Mouse (Mus musculus) MN1 (cell line): ENCODE measurements around the gene Gm10518.

Experiments used
- DNase-seq: peaks from one replicate; pipeline ENCODE4 v3.0.0-alpha.2; 2016; ENCODE audit warnings: low spot score

Gm10518 gene

DNA sequence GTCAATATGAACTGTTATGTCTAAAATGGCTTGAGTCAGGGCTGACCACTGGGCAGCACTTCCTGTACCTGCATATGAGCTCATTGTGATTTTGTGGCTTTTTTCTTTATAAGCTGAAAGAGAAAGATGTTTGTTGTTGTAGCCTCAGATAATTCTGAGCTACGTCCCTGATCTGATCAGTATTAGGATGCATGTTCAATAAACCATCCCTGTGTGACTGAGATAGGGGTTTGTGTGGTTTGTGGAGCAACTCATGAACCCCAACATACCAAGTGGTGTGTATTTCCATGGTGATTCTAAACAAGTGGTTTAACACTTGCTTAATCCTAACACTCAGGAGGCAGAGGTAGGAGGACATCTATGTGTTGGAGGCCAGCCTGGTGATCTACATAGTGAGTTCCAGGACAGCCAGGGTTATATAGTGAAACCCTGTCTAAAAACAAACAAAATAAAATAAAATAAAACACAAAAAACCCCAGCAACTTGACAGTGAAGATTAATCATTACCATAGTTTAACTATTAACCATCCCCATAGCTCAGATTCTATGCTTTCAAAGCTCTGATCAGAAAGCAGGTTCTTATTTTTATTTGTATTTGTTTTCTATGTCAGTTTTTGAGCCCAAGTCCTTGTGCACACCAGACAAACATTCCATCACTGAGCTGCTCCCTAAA, 32.7 kb downstream of the Gm10518 start:
- DNase-seq, result no peak

DNA sequence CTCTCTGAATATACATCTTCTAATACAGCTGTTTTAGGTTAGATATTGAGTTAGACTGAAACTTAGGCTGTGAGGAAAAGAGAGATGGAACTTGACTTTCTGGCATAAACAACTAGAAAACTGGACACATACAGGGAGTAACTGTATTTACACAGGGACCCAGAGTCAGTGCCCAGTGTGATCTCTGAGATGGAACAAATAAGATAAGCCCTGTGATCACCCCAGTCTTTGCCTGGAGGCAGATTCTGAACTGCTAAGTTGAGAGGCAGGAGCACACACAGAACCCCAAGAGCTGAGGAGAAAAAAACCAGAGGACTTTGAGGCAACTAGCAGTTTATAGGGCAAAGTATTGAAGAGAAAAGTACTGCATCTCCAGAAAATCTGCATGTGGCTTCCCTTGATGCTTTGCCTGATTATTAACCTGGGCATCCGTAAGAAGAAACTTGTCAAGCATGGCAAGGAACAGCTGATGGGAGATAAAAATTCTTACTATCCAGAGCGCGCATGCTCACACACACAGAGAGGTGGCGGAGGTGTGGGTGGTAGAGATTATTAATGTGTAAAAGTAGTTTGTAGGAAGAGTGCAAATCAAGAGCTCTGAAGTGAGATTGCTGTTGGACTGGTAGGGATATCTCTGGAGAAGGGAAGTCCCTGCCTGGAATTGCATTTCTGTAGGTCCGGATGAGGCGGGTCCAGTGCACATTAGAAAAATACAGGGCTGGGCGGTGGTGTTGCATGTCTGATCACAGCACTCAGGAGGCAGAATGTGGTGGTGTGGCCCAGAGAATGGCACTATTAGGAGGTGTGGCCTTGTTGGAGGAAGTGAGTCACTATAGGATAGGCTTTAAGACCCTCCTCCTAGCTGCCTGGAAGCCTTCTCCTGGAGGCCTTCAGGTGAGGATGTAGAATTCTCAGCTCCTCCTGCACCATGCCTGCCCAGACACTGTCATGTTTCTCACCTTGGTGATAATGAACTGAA, 33.5 kb downstream of the Gm10518 start:
- DNase-seq, result no peak

DNA sequence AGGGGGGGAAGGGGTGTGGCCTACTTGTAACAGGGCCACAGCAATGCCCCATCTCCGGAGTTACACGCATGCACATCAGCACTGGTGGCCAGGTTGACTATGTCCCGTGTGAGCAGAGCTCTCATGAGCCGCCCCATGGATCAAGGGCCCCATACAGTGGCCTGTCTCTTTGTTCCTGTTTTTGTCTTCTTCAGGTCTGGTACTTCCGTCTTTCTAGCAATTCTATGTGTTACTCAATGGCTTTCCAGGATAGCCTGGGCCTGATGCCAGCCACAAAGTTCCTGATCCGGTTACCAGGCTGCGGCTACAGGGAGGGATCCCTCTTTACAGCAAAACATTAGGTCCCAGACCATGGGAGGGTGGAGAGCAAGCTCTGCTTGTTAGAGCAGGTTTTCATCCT, 39.4 kb downstream of the Gm10518 start:
- no peak for DNase-seq

DNA sequence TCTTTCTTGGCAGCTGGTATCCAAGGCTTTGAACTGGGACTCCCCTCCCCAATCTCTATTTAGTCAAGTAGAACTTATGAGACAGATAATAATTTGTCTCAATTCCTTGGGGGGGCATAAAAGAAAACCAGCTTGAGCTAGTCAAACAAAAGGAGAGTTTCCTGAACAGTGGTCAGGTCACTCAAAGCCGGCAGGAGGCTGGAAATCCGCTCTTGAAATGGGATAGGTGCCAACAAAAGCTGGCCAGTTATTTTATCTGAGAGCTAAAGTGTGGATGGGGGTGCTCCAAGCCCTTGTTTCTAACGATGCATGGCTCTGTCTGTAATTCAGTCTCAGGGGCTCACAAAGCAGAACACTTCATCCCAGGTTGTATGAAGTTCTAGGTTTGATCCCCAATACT, 40.8 kb downstream of the Gm10518 start:
- DNase-seq, result no peak

DNA sequence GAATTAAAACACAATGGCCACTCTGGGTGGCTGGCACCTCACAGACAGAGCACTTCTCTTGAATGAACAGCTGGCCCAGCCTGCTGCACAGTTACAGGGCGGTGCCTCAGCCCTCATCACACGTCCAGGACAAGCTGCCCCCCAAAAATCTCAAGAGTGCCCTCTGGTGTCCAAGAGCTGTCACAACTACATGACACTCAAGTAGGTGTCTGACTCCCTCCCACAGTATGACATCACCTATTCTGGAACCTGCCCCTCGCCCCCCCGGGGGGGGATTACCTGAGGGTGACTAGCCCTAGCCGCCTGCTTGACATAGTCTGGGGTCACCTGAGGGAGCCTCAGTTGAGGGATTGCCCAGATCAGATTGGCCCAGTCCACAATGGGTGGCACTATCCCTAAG, 41.7 kb downstream of the Gm10518 start:
- peak; percentile 75 for DNase-seq

DNA sequence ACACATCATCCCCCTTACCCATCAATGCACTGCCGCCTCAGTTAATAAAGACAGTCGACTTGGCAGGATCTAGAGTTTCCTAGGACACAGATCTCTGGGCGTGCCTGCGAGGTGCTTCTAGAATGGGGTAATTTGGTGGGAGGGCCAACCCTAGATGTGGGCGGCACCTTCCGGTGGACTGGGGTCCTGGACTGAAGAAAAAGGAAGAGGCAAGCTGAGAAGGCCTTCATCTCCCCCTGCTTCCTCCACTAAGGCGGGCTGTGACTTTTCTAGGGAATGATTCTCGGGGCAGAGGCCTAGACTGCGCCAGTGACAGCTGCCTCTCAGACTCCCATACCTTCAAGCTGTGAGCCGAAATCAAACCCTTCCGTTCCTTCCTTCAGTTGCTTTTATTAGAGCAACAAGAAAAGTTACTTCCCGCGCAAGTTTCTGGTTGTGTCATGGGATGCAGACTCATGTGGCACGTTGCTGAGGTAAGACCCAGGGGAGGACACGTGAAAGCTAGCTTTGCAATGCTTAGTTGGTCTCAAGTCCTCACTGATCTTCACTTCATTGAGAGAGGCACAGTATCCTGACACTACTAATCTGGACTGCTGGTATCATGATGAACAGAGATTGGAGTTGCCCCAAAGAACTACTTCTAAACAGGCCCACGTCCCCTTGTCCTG, 42.8 kb downstream of the Gm10518 start:
- no peak for DNase-seq

DNA sequence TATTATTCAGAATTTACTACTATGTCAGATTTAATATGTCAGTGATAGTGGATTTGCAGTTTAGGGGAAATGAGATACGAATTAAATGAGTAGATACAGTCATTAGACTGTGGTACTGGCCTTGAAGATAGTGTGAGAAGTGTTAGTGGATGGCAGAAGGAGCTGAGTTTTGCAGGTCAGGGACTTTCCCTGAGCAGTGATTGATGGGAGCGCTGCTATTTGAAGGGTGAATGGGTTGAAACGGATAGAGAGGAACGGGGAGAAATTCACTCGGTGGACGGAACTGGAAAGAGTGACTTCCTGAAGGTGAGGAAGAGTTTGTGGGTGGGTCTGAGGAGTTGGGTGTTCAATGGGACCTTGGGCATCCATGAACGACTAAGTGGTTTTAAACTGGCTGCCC, 44.0 kb downstream of the Gm10518 start:
- no peak for DNase-seq

DNA sequence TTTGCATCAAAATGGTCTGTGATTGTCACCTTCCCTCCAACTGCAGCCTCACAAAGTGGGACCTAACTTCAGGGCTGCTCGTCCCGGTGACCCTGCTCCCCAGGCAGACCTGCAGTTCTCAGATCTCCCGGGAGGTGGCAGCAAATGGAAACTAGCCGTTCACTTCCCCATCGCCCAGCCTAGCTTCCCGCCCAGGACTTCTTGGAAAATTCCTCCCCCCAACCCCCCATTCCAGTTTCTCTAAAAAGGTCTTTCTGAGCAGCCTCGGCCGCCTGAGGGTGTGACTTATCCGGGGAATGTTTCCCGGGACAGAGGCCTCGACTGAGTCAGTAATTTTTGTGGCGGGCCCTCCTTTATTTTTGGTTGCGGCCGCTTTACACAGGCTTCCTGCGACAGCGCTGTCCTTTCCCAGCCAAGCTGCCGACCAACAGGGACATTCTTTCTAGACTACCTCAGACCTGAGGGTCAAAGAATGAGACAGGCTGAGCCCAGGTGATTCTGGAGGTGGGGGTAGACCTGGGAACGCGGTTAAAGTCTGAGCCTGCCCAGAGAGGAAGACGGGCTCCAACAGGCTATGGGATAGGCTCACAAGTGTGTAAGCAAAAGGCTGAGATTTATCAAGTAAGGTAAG, 44.7 kb downstream of the Gm10518 start:
- DNase-seq, result peak; percentile 80

DNA sequence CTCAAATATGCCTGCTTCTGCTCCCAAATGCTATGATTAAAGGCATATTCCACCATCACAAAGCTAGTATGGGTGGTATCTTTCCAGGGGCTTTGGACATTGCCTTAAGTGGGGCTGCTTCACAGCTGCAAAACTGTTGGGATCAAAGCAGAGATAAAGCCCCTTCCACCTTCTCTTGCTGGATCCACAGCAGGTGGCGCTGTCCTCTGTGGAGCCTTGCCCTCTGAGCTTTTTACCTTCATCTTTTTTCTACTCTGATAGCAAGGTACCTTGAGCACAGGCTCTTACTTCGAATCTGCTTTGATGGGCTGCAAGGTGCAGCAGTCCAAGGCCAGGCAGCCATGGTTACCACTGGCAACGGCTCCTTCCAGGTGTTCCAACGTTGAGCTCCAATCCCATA, 50.2 kb downstream of the Gm10518 start:
- peak; percentile 55 for DNase-seq
